Mouse (Mus musculus): ENCODE measurements around the gene Hectd4.
A peak's percentile ranks its signal among the peaks of the same experiment; 100 is the strongest.

Gene Hectd4

GRCm38 (mm10) chr5:121366449-121367225 lies 146.6 kb downstream of the Hectd4 start:
- no peak for DNase-seq

- DNase-seq: no peak
These were observed 147.2 kb downstream of the Hectd4 start for GRCm38 (mm10) chr5:121367255-121367654.

GRCm38 (mm10) chr5:121371712-121372111 lies 151.7 kb downstream of the Hectd4 start:
- no peak for DNase-seq

- DNase-seq: no peak
These were observed 154.8 kb downstream of the Hectd4 start for GRCm38 (mm10) chr5:121374790-121375189.

GRCm38 (mm10) chr5:121376972-121377371 lies 157.0 kb downstream of the Hectd4 start:
- DNase-seq: peak; percentile 55

- DNase-seq: no peak
These were observed 158.7 kb downstream of the Hectd4 start for GRCm38 (mm10) chr5:121378678-121379256.

GRCm38 (mm10) chr5:121380692-121381091 lies 160.7 kb downstream of the Hectd4 start:
- peak; percentile 41 for DNase-seq

- peak; percentile 62 for DNase-seq
These were observed 164.1 kb downstream of the Hectd4 start for GRCm38 (mm10) chr5:121383857-121384756.

GRCm38 (mm10) chr5:121384757-121385460 lies 164.9 kb downstream of the Hectd4 start:
- peak; percentile 60 for DNase-seq

GRCm38 (mm10) chr5:121385461-121386119 lies 165.6 kb downstream of the Hectd4 start, which contains the start of gene Trafd1:
TSS of gene Trafd1 (minus strand) at chr5:121385632.
- peak; percentile 97 for DNase-seq

- DNase-seq: peak; percentile 10
These were observed 166.3 kb downstream of the Hectd4 start for GRCm38 (mm10) chr5:121386120-121386909.

- DNase-seq: no peak
These were observed 167.1 kb downstream of the Hectd4 start for GRCm38 (mm10) chr5:121387126-121387525.

GRCm38 (mm10) chr5:121389106-121389505 lies 169.1 kb downstream of the Hectd4 start:
- no peak for DNase-seq

- no peak for DNase-seq
These were observed 169.7 kb downstream of the Hectd4 start for GRCm38 (mm10) chr5:121389691-121390090.

- DNase-seq: peak; percentile 76
These were observed 172.8 kb downstream of the Hectd4 start for GRCm38 (mm10) chr5:121392667-121393380.

GRCm38 (mm10) chr5:121393402-121393801 lies 173.4 kb downstream of the Hectd4 start:
- no peak for DNase-seq

- no peak for DNase-seq
These were observed 175.6 kb downstream of the Hectd4 start for GRCm38 (mm10) chr5:121395621-121396020.

GRCm38 (mm10) chr5:121397187-121398145 lies 177.4 kb downstream of the Hectd4 start, which contains the start of gene Naa25:
TSS of gene Naa25 (plus strand) at chr5:121397936.
- DNase-seq: peak; percentile 98

Data from retina, postnatal 1 day (tissue).